In the genomic region with DNA sequence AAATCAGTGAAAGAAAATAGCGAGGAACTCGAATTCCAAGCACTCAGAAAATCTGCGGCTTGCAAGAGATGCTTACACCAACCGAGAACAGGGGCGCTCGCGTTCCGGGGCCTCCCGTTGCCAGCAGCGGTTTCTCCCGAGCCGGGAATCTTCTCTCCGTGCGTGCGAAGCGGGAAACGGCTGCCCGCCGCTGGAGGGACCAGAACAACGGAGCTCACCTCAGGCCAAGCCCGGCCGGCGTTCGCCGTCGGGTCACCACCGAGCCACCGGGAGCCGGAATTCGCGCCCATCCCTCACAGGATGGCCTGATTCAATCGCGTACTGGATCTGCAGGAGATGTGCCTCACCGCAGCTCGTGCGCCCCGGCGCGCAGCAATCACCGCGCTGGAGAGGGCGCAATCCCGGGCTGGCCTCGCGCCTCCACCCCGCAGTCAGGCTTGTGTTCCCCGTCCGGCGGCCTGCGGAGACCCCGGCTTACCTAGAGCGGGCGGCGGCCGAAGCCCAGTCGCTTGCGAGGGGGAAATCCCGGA, we compare ENCODE assay signal across 8 mouse cellular contexts. TPM values are rescaled to one million over a fixed set of nuclear protein-coding genes. Genes with fewer than 3 reads are reported as not detected.
A peak's percentile ranks its signal among the peaks of the same experiment; 100 is the strongest.
DNase-seq lines count a peak whose midpoint lies in the region; ATAC-seq and TF ChIP-seq lines count a peak whose summit lies in the region.

No protein-coding gene starts in this region.

- H3K79me2 ChIP-seq in myocyte (ENCODE audit: control insufficient read depth, insufficient read depth): peaks cover 45% of the 10 kb centered on the region

- peaks cover 36 to 46% of the 10 kb centered on the region in 2 experiments for H3K4me1 ChIP-seq in heart, embryonic 14.5 days (ENCODE audit: control insufficient read depth in 2 of 2, insufficient read depth in 2 of 2, low read length in 2 of 2)
- H3K4me1 ChIP-seq in limb, embryonic 12.5 days (replicated peaks): peaks cover 49% of the 10 kb centered on the region

- H3K4me2 ChIP-seq in heart, embryonic 14.5 days (ENCODE audit: low read length): peak overlapping the region; percentile 95
- H3K4me2 ChIP-seq in limb, embryonic 12.5 days: peak overlapping the region; percentile 97
- H3K4me2 ChIP-seq in myocyte (ENCODE audit: low read depth): peak overlapping the region; percentile 87

- peak overlapping the region; percentile 93 to 95 for H3K4me3 ChIP-seq in heart, embryonic 14.5 days (ENCODE audit: control insufficient read depth in 1 of 2, insufficient read depth in 1 of 2, low read depth in 1 of 2, low read length in 2 of 2)
- H3K4me3 ChIP-seq in limb, embryonic 12.5 days (replicated peaks): peak overlapping the region; percentile 92
- H3K4me3 ChIP-seq in myocyte: peak overlapping the region; percentile 72

- no peak for TF ChIP-seq POLR2A in myocyte (IDR thresholded peaks at IDR 0.05; ENCODE audit: insufficient read length, low read depth)

- peak overlapping the region; percentile 100 for H3K9ac ChIP-seq in heart, embryonic 14.5 days (ENCODE audit: low read length)
- peak overlapping the region; percentile 100 for H3K9ac ChIP-seq in limb, embryonic 12.5 days (replicated peaks)

- H3K27ac ChIP-seq in heart, embryonic 14.5 days (replicated peaks in 1 of 2; ENCODE audit: control insufficient read depth in 1 of 2, insufficient read depth in 1 of 2, low read depth in 2 of 2, low read length in 2 of 2): peak overlapping the region; percentile 96 to 97
- H3K27ac ChIP-seq in limb, embryonic 12.5 days: peak overlapping the region; percentile 98

- no peaks in the 10 kb centered on the region for H3K36me3 ChIP-seq in heart, embryonic 14.5 days (ENCODE audit: control insufficient read depth, insufficient read depth, low read length)
- no peaks in the 10 kb centered on the region for H3K36me3 ChIP-seq in limb, embryonic 12.5 days
- no peaks in the 10 kb centered on the region for H3K36me3 ChIP-seq in myocyte (ENCODE audit: control insufficient read depth, insufficient read depth)

- ATAC-seq in heart, embryonic 14.5 days (ENCODE audit: insufficient number of reproducible peaks, insufficient read depth, low FRiP score, low read depth): no peak
- ATAC-seq in limb, embryonic 12.5 days (ENCODE audit: insufficient number of reproducible peaks, insufficient read depth, low FRiP score, low TSS enrichment, low read depth): no peak

- H3K27me3 ChIP-seq in heart, embryonic 14.5 days (ENCODE audit: control insufficient read depth, insufficient read depth, low read length): no peaks in the 10 kb centered on the region
- H3K27me3 ChIP-seq in limb, embryonic 12.5 days: no peaks in the 10 kb centered on the region
- no peaks in the 10 kb centered on the region for H3K27me3 ChIP-seq in myocyte (ENCODE audit: control insufficient read depth, insufficient read depth, insufficient read length)

- WGBS in heart, embryonic 14.5 days: under 1% methylated on average over 45 of the region's 58 CpGs
- WGBS in limb, embryonic 12.5 days: under 1% methylated on average over 56 of the region's 58 CpGs

- H3ac ChIP-seq in myocyte (ENCODE audit: control insufficient read depth, insufficient read length): peak overlapping the region; percentile 75

- peak; percentile 41 to 49 for DNase-seq in left cerebral cortex, adult 18-20 months (ENCODE audit: low spot score in 2 of 2)
- DNase-seq in left cerebral cortex, adult 9 months (ENCODE audit: low spot score in 2 of 2): no peak
- peak; percentile 8 for DNase-seq in MEL-GATA-1-ER (ENCODE audit: extremely low read depth, low read depth)
- peak; percentile 75 for DNase-seq in cerebellum, adult 9-11 months
- DNase-seq in c-Kit-positive CD71-positive TER-119-positive erythroid progenitor cells, embryonic 14.5 days (ENCODE audit: low spot score): no peak

- H3K9me3 ChIP-seq in heart, embryonic 14.5 days (ENCODE audit: control insufficient read depth, low read length): no peaks in the 10 kb centered on the region
- no peaks in the 10 kb centered on the region for H3K9me3 ChIP-seq in limb, embryonic 12.5 days

TF ChIP-seq in myocyte, 11 proteins besides CTCF, POLR2A, EP300 and RAD21:
- TF ChIP-seq MYOD1 (IDR thresholded peaks at IDR 0.05; ENCODE audit: control insufficient read depth in 1 of 3, insufficient read length in 2 of 3, low read depth in 2 of 3): peak in 1 of 3 experiments; percentile 0
- TF ChIP-seq TCF12 (IDR thresholded peaks at IDR 0.05; ENCODE audit: insufficient read depth, poor library complexity, severe bottlenecking): no peak
- TF ChIP-seq POLR2AphosphoS2 (IDR thresholded peaks at IDR 0.05; ENCODE audit: insufficient read length, low read depth): peak; percentile 24
- no peak for TF ChIP-seq MYOG (IDR thresholded peaks at IDR 0.05; ENCODE audit: control insufficient read depth in 1 of 3, insufficient read depth in 1 of 3, insufficient read length in 2 of 3, low read depth in 2 of 3)
- no peak for TF ChIP-seq TCF3 (IDR thresholded peaks at IDR 0.05; ENCODE audit: insufficient read length, low read depth)

RNA-seq across cellular contexts. Expression of a gene that starts 1.8 kb away (rescaled TPM):
- total RNA-seq in left cerebral cortex, adult 18-20 months (2021): 10 to 100 TPM; 18.8 to 19.0 TPM
- polyA plus RNA-seq in heart, embryonic 14.5 days (2014; fragmentation: Nextera tagmentation; extraction: Ambion mirVana): 8.8 and 9.1 TPM in 2 replicates
- polyA plus RNA-seq in limb, embryonic 12.5 days (2016; fragmentation: Nextera tagmentation; extraction: Ambion mirVana): 18.3 and 18.5 TPM in 2 replicates
- polyA plus RNA-seq in myocyte (2012; fragmentation: generic; extraction: Trizol): 6.3 TPM

Comparison
In these comparisons a context has a peak if more than half of its experiments do, and no peak if none do; other contexts are left out.
1. DNase-seq: peak in left cerebral cortex, adult 18-20 months (2 of 2), MEL-GATA-1-ER (single experiment) and cerebellum, adult 9-11 months (single experiment); none in left cerebral cortex, adult 9 months (0 of 2) and c-Kit-positive CD71-positive TER-119-positive erythroid progenitor cells, embryonic 14.5 days (single experiment).
2. Peak in every context shown above with its lines, with median percentiles within 50 percentile points of each other: H3K4me2 ChIP-seq and H3K4me3 ChIP-seq.